Mouse (Mus musculus) bone marrow, adult 2 months (tissue): ENCODE data around the gene Ttc17.

ENCODE experiments used
- CTCF ChIP-seq: fragments of 200-500 bp; IDR thresholded peaks from 2 replicates; pipeline ENCODE4 v1.5.1; 2011; ENCODE audit warnings: low read length, control low read depth; ENCODE audit not compliant: control insufficient read depth, insufficient read depth
- POLR2A ChIP-seq: fragments of 200-500 bp; IDR thresholded peaks from 2 replicates; pipeline ENCODE4 v1.6.1; 2011; ENCODE audit warnings: low read depth, mild to moderate bottlenecking, control low read depth, low read length, borderline replicate concordance; ENCODE audit not compliant: control insufficient read depth

- no peak for TF ChIP-seq POLR2A
- TF ChIP-seq CTCF = no peak
Observed at GRCm38 (mm10) chr2:94276103-94276502, 130.4 kb downstream of the Ttc17 start.
